Mouse (Mus musculus): ENCODE measurements around the gene Kcns3. TPM values are rescaled to one million over a fixed set of nuclear protein-coding genes. Genes with fewer than 3 reads are reported as not detected.

Gene Kcns3
- 2.1 and 2.3 TPM in 2 replicates for polyA plus RNA-seq (2015; fragmentation: Nextera tagmentation; extraction: Ambion mirVana)

- Histone ChIP-seq H3K27ac (replicated peaks) (no peak within 1 kb of the TSS), H3K9ac (replicated peaks) (peak within 1 kb of the TSS; percentile 53), H3K4me1 (peaks cover 24% of the 10 kb centered on the region), H3K36me3 (no peaks in the 10 kb centered on the region), H3K4me2 (peak within 1 kb of the TSS; percentile 99), H3K9me3 (replicated peaks) (no peaks in the 10 kb centered on the region), H3K27me3 (replicated peaks) (peaks cover 49% of the 10 kb centered on the region), H3K4me3 (replicated peaks) (peak within 1 kb of the TSS; percentile 59)
- 24% methylated on average over 15 of the region's 15 CpGs for WGBS
- ATAC-seq (ENCODE audit: low FRiP score), result no peak
These were observed at the start of gene Kcns3 for GRCm38 (mm10) chr12:11151015-11151414. Gene Kcns3, minus strand, starts transcription at chr12:11151056.

GRCm38 (mm10) chr12:11198551-11198950, 47.7 kb upstream of the Kcns3 start:
- Histone ChIP-seq H3K9me3 (replicated peaks) (no peaks in the 10 kb centered on the region), H3K36me3 (no peaks in the 10 kb centered on the region), H3K27me3 (replicated peaks) (no peaks in the 10 kb centered on the region), H3K27ac (replicated peaks) (no peak overlapping the region), H3K4me2 (no peak overlapping the region), H3K9ac (replicated peaks) (no peak overlapping the region), H3K4me3 (replicated peaks) (no peak overlapping the region), H3K4me1 (peaks cover 6% of the 10 kb centered on the region; the same call in 1 of the 2 replicates)
- ATAC-seq (ENCODE audit: low FRiP score), result no peak
- 45% methylated on average over 2 of the region's 2 CpGs for WGBS

GRCm38 (mm10) chr12:11198026-11198425, 47.2 kb upstream of the Kcns3 start:
- no peaks in the 10 kb centered on the region for H3K27me3 ChIP-seq (replicated peaks)
- no peak overlapping the region for H3K4me3 ChIP-seq (replicated peaks)
- H3K4me1 ChIP-seq, result peaks cover 6% of the 10 kb centered on the region; the same call in 1 of the 2 replicates
- H3K4me2 ChIP-seq, result no peak overlapping the region
- ATAC-seq (ENCODE audit: low FRiP score), result no peak
- H3K9ac ChIP-seq (replicated peaks), result no peak overlapping the region
- H3K36me3 ChIP-seq, result no peaks in the 10 kb centered on the region
- H3K9me3 ChIP-seq (replicated peaks), result no peaks in the 10 kb centered on the region
- no peak overlapping the region for H3K27ac ChIP-seq (replicated peaks)
- 37% methylated on average over 4 of the region's 4 CpGs for WGBS

- Histone ChIP-seq H3K4me3 (replicated peaks) (no peak overlapping the region), H3K4me1 (peaks cover 6% of the 10 kb centered on the region; the same call in 1 of the 2 replicates), H3K36me3 (no peaks in the 10 kb centered on the region), H3K27me3 (replicated peaks) (no peaks in the 10 kb centered on the region), H3K9me3 (replicated peaks) (no peaks in the 10 kb centered on the region), H3K9ac (replicated peaks) (no peak overlapping the region), H3K4me2 (no peak overlapping the region), H3K27ac (replicated peaks) (no peak overlapping the region)
- no peak for ATAC-seq (ENCODE audit: low FRiP score)
- WGBS, result 60% methylated on average over 5 of the region's 5 CpGs
These were observed 46.0 kb upstream of the Kcns3 start for GRCm38 (mm10) chr12:11196830-11197229.

- ATAC-seq (ENCODE audit: low FRiP score), result peak; percentile 50; the same call in 1 of the 2 replicates
- Histone ChIP-seq H3K9me3 (replicated peaks) (no peaks in the 10 kb centered on the region), H3K4me1 (peaks cover 6% of the 10 kb centered on the region; the same call in 1 of the 2 replicates), H3K4me3 (replicated peaks) (peak overlapping the region; percentile 16; the same call in 1 of the 2 replicates), H3K36me3 (no peaks in the 10 kb centered on the region), H3K27me3 (replicated peaks) (no peaks in the 10 kb centered on the region), H3K9ac (replicated peaks) (no peak overlapping the region), H3K27ac (replicated peaks) (no peak overlapping the region), H3K4me2 (peak overlapping the region; percentile 53)
- WGBS, result 11% methylated on average over 19 of the region's 19 CpGs
These were observed 45.3 kb upstream of the Kcns3 start for GRCm38 (mm10) chr12:11196142-11196597.

- no peaks in the 10 kb centered on the region for H3K36me3 ChIP-seq
- 90% methylated on average over 1 of the region's 1 CpGs for WGBS
- no peaks in the 10 kb centered on the region for H3K27me3 ChIP-seq (replicated peaks)
- peaks cover 6% of the 10 kb centered on the region; the same call in 1 of the 2 replicates for H3K4me1 ChIP-seq
- H3K9me3 ChIP-seq (replicated peaks), result no peaks in the 10 kb centered on the region
- H3K9ac ChIP-seq (replicated peaks), result no peak overlapping the region
- ATAC-seq (ENCODE audit: low FRiP score), result no peak
- H3K4me2 ChIP-seq, result no peak overlapping the region
- no peak overlapping the region for H3K27ac ChIP-seq (replicated peaks)
- H3K4me3 ChIP-seq (replicated peaks), result no peak overlapping the region
These were observed 44.2 kb upstream of the Kcns3 start for GRCm38 (mm10) chr12:11195031-11195430.

- H3K27me3 ChIP-seq (replicated peaks), result peaks cover 4% of the 10 kb centered on the region; the same call in 1 of the 2 replicates
- no peaks in the 10 kb centered on the region for H3K36me3 ChIP-seq
- peak overlapping the region; percentile 48 for H3K4me2 ChIP-seq
- H3K27ac ChIP-seq (replicated peaks), result no peak overlapping the region
- no peaks in the 10 kb centered on the region for H3K9me3 ChIP-seq (replicated peaks)
- 27% methylated on average over 11 of the region's 11 CpGs for WGBS
- H3K4me3 ChIP-seq (replicated peaks), result no peak overlapping the region
- no peak overlapping the region for H3K9ac ChIP-seq (replicated peaks)
- peaks cover 5% of the 10 kb centered on the region for H3K4me1 ChIP-seq
- peak; percentile 96 for ATAC-seq (ENCODE audit: low FRiP score)
These were observed 27.8 kb upstream of the Kcns3 start for GRCm38 (mm10) chr12:11178486-11179154.

GRCm38 (mm10) chr12:11177408-11178394, 26.8 kb upstream of the Kcns3 start:
- peak overlapping the region; percentile 48 for H3K4me2 ChIP-seq
- peaks cover 5% of the 10 kb centered on the region for H3K4me1 ChIP-seq
- WGBS, result 55% methylated on average over 5 of the region's 5 CpGs
- no peaks in the 10 kb centered on the region for H3K36me3 ChIP-seq
- no peak overlapping the region for H3K27ac ChIP-seq (replicated peaks)
- H3K4me3 ChIP-seq (replicated peaks), result no peak overlapping the region
- H3K9ac ChIP-seq (replicated peaks), result no peak overlapping the region
- peaks cover 4% of the 10 kb centered on the region; the same call in 1 of the 2 replicates for H3K27me3 ChIP-seq (replicated peaks)
- H3K9me3 ChIP-seq (replicated peaks), result no peaks in the 10 kb centered on the region
- ATAC-seq (ENCODE audit: low FRiP score), result 0 out of 2 replicates have a peak, but pooled peaks have one; percentile 18

GRCm38 (mm10) chr12:11158670-11159069, 7.8 kb upstream of the Kcns3 start:
- no peak overlapping the region for H3K9ac ChIP-seq (replicated peaks)
- no peak overlapping the region for H3K4me2 ChIP-seq
- no peaks in the 10 kb centered on the region for H3K36me3 ChIP-seq
- no peak overlapping the region for H3K27ac ChIP-seq (replicated peaks)
- no peak for ATAC-seq (ENCODE audit: low FRiP score)
- no peaks in the 10 kb centered on the region for H3K9me3 ChIP-seq (replicated peaks)
- no peaks in the 10 kb centered on the region for H3K27me3 ChIP-seq (replicated peaks)
- H3K4me3 ChIP-seq (replicated peaks), result no peak overlapping the region
- 92% methylated on average over 3 of the region's 3 CpGs for WGBS
- H3K4me1 ChIP-seq, result no peaks in the 10 kb centered on the region

- Histone ChIP-seq H3K27me3 (replicated peaks) (peaks cover 29% of the 10 kb centered on the region), H3K4me2 (no peak overlapping the region), H3K27ac (replicated peaks) (no peak overlapping the region), H3K4me1 (peaks cover 10% of the 10 kb centered on the region), H3K36me3 (no peaks in the 10 kb centered on the region), H3K9ac (replicated peaks) (no peak overlapping the region), H3K9me3 (replicated peaks) (no peaks in the 10 kb centered on the region), H3K4me3 (replicated peaks) (no peak overlapping the region)
- ATAC-seq (ENCODE audit: low FRiP score), result no peak
- WGBS, result 93% methylated on average over 1 of the region's 1 CpGs
These were observed 4.3 kb upstream of the Kcns3 start for GRCm38 (mm10) chr12:11155123-11155522.

- H3K36me3 ChIP-seq, result no peaks in the 10 kb centered on the region
- H3K9me3 ChIP-seq (replicated peaks), result no peaks in the 10 kb centered on the region
- H3K27me3 ChIP-seq (replicated peaks), result peaks cover 40% of the 10 kb centered on the region
- no peak overlapping the region for H3K9ac ChIP-seq (replicated peaks)
- no peak overlapping the region for H3K4me3 ChIP-seq (replicated peaks)
- ATAC-seq (ENCODE audit: low FRiP score), result no peak
- H3K4me1 ChIP-seq, result peaks cover 24% of the 10 kb centered on the region
- H3K27ac ChIP-seq (replicated peaks), result no peak overlapping the region
- H3K4me2 ChIP-seq, result no peak overlapping the region
These were observed 2.7 kb upstream of the Kcns3 start for GRCm38 (mm10) chr12:11153587-11153986.

Measured in neural tube, embryonic 15.5 days (tissue).